Mouse (Mus musculus): ENCODE measurements around the gene Txnrd1.

DNA sequence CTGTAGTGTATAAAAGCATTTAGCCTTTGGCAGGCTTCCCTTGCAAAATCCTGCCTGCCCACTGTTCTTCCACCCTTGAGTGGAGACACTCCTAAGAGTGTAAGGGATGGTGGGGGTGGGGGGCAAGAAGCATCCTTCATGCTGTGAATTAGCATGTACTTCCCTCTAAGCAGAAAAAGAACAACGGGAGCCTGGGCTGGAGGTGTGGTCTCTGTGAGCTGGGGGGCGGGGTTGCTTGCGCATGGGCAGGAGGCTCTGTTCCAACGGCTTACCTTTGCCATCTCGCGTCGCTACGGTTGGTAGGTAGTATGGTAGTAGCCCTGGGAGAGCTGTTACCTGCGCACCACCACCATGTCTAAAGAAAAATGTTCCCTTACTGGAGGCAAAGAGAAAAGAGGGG, 32.6 kb downstream of the Txnrd1 start, which contains the start of gene Eid3:
- TF ChIP-seq CTCF (IDR thresholded peaks at IDR 0.05) (no peak), EP300 (IDR thresholded peaks at IDR 0.05) (no peak)

All from lung, postnatal 0 days (tissue).